Comparison of ENCODE assay signal across 24 mouse cellular contexts in the genomic region with DNA sequence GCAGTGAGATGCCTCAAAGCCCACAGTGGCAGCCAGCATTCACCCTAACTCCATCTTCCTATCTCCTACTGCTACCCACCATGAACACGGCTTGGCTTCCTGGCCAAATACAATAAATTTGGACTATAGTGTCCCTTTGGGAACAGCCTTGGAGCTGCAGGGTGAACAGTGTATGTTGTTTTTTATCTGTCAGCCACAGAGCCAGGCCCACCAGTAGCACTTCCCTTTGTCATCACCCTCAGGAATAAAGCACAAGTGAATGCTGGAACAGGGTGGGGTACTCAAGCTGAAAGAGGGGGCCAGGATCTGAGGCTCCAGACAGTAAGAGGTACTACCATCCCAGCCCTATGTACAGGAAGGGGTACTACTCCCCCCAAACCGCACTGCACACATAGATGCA. TPM values are rescaled to one million over a fixed set of nuclear protein-coding genes. Genes with fewer than 3 reads are reported as not detected.
A peak's percentile ranks its signal among the peaks of the same experiment; 100 is the strongest.
DNase-seq lines count a peak whose midpoint lies in the region; ATAC-seq and TF ChIP-seq lines count a peak whose summit lies in the region.
"Had no signal": no experiment of that assay in that cellular context is flagged by ENCODE, and none has a peak within 500 bp of the region (broad histone marks: within the 10 kb centered on the region; RNA-seq: fewer than 3 reads in every experiment).

No protein-coding gene starts in this region.

- 0 out of 2 replicates have a peak overlapping the region, but pooled peaks have one; percentile 24 for H3K27ac ChIP-seq in gastrocnemius, adult 2 months
- no peak overlapping the region for H3K27ac ChIP-seq in kidney, embryonic 14.5 days (ENCODE audit: low read depth, low read length)
- H3K27ac ChIP-seq in stomach, embryonic 16.5 days (ENCODE audit: low read length) = peak overlapping the region; percentile 23; the same call in 1 of the 2 replicates
- no peak overlapping the region for H3K27ac ChIP-seq in stomach, postnatal 0 days (replicated peaks)
- no peak overlapping the region for H3K27ac ChIP-seq in kidney, embryonic 15.5 days
- H3K27ac ChIP-seq: embryonic facial prominence, embryonic 10.5 days; forebrain, embryonic 15.5 days; hindbrain, embryonic 13.5 days; midbrain, embryonic 10.5 days; neural tube, embryonic 15.5 days had no signal

- ATAC-seq in kidney, embryonic 14.5 days (ENCODE audit: low FRiP score, low TSS enrichment) = no peak
- ATAC-seq in stomach, embryonic 16.5 days (ENCODE audit: insufficient read depth, low FRiP score) = no peak
- no peak for ATAC-seq in stomach, postnatal 0 days (ENCODE audit: low FRiP score, low TSS enrichment)
- ATAC-seq in kidney, embryonic 15.5 days (replicated peaks; ENCODE audit: low FRiP score) = no peak
- ATAC-seq: forebrain, embryonic 15.5 days; inflammation-experienced regulatory T-cells, adult 6 months had no signal

- TF ChIP-seq CTCF in gastrocnemius, adult 2 months (IDR thresholded peaks at IDR 0.05) = no peak
- no peak for TF ChIP-seq CTCF in stomach, postnatal 0 days (IDR thresholded peaks at IDR 0.05; ENCODE audit: low read depth)

- H3K27me3 ChIP-seq in kidney, embryonic 14.5 days (ENCODE audit: control insufficient read depth, insufficient read depth, low read length) = no peaks in the 10 kb centered on the region
- H3K27me3 ChIP-seq in stomach, embryonic 16.5 days (ENCODE audit: control insufficient read depth, insufficient read depth, low read length) = no peaks in the 10 kb centered on the region
- H3K27me3 ChIP-seq in stomach, postnatal 0 days (ENCODE audit: control insufficient read depth, insufficient read depth, low read length) = no peaks in the 10 kb centered on the region
- no peaks in the 10 kb centered on the region for H3K27me3 ChIP-seq in kidney, embryonic 15.5 days
- H3K27me3 ChIP-seq: forebrain, embryonic 15.5 days; hindbrain, embryonic 13.5 days; neural tube, embryonic 15.5 days had no signal

- intact Hi-C loops in gastrocnemius, adult 2 months (cut with DNase I) = no loop called here
- intact Hi-C loops in gastrocnemius, postnatal 14 days (cut with DNase I; ENCODE audit: low total_unique reads) = no loop called here

- H3K4me1 ChIP-seq in kidney, embryonic 14.5 days (ENCODE audit: control insufficient read depth, insufficient read depth, low read length) = peaks cover 49% of the 10 kb centered on the region
- peaks cover 42% of the 10 kb centered on the region for H3K4me1 ChIP-seq in stomach, embryonic 16.5 days (ENCODE audit: control insufficient read depth, insufficient read depth, low read length)
- H3K4me1 ChIP-seq in stomach, postnatal 0 days (replicated peaks; ENCODE audit: control insufficient read depth, insufficient read depth) = peaks cover 9% of the 10 kb centered on the region
- H3K4me1 ChIP-seq in kidney, embryonic 15.5 days = peaks cover 75% of the 10 kb centered on the region

- TF ChIP-seq EP300 in stomach, postnatal 0 days (optimal IDR thresholded peaks at IDR 0.05) = no peak

- no peaks in the 10 kb centered on the region for H3K36me3 ChIP-seq in kidney, embryonic 14.5 days (ENCODE audit: control insufficient read depth, insufficient read depth, low read length)
- H3K36me3 ChIP-seq in stomach, embryonic 16.5 days (ENCODE audit: control insufficient read depth, insufficient read depth, low read length) = no peaks in the 10 kb centered on the region
- H3K36me3 ChIP-seq in stomach, postnatal 0 days (ENCODE audit: control insufficient read depth, insufficient read depth, low read length) = no peaks in the 10 kb centered on the region
- 0 out of 2 replicates have a peak, but pooled peaks cover 2% of the 10 kb centered on the region for H3K36me3 ChIP-seq in kidney, embryonic 15.5 days
- H3K36me3 ChIP-seq: forebrain, embryonic 15.5 days; neural tube, embryonic 15.5 days had no signal

- no peak overlapping the region for H3K9ac ChIP-seq in kidney, embryonic 14.5 days (ENCODE audit: low read depth, low read length)
- H3K9ac ChIP-seq in stomach, embryonic 16.5 days (ENCODE audit: low read length) = no peak overlapping the region
- H3K9ac ChIP-seq in stomach, postnatal 0 days (ENCODE audit: low read length) = no peak overlapping the region
- H3K9ac ChIP-seq in kidney, embryonic 15.5 days = no peak overlapping the region
- H3K9ac ChIP-seq: forebrain, embryonic 15.5 days; hindbrain, embryonic 13.5 days; neural tube, embryonic 15.5 days had no signal

- H3K4me3 ChIP-seq in gastrocnemius, adult 2 months = no peak overlapping the region
- H3K4me3 ChIP-seq in kidney, embryonic 14.5 days (ENCODE audit: low read length) = no peak overlapping the region
- no peak overlapping the region for H3K4me3 ChIP-seq in stomach, embryonic 16.5 days (replicated peaks; ENCODE audit: low read length)
- H3K4me3 ChIP-seq in stomach, postnatal 0 days (ENCODE audit: low read depth, low read length) = no peak overlapping the region
- no peak overlapping the region for H3K4me3 ChIP-seq in kidney, embryonic 15.5 days (replicated peaks)
- H3K4me3 ChIP-seq: embryonic facial prominence, embryonic 10.5 days; forebrain, embryonic 15.5 days; hindbrain, embryonic 13.5 days; midbrain, embryonic 10.5 days; neural tube, embryonic 15.5 days had no signal

- WGBS in kidney, embryonic 14.5 days = 64% methylated on average over 2 of the region's 2 CpGs
- WGBS in stomach, embryonic 16.5 days = 83% methylated on average over 2 of the region's 2 CpGs
- WGBS in stomach, postnatal 0 days = 86% methylated on average over 2 of the region's 2 CpGs
- WGBS in kidney, embryonic 15.5 days = 55% methylated on average over 2 of the region's 2 CpGs

- H3K9me3 ChIP-seq in kidney, embryonic 14.5 days (ENCODE audit: control insufficient read depth, low read length) = no peaks in the 10 kb centered on the region
- no peaks in the 10 kb centered on the region for H3K9me3 ChIP-seq in stomach, embryonic 16.5 days (replicated peaks; ENCODE audit: control insufficient read depth, low read length)
- no peaks in the 10 kb centered on the region for H3K9me3 ChIP-seq in stomach, postnatal 0 days (ENCODE audit: control insufficient read depth, low read length)
- no peaks in the 10 kb centered on the region for H3K9me3 ChIP-seq in kidney, embryonic 15.5 days (replicated peaks)
- H3K9me3 ChIP-seq: embryonic facial prominence, embryonic 10.5 days; forebrain, embryonic 15.5 days; hindbrain, embryonic 13.5 days; midbrain, embryonic 10.5 days; neural tube, embryonic 15.5 days had no signal

- no peak overlapping the region for H3K4me2 ChIP-seq in kidney, embryonic 14.5 days (replicated peaks; ENCODE audit: low read depth, low read length)
- H3K4me2 ChIP-seq in stomach, embryonic 16.5 days (ENCODE audit: low read depth, low read length) = no peak overlapping the region
- H3K4me2 ChIP-seq in stomach, postnatal 0 days (replicated peaks; ENCODE audit: low read depth) = no peak overlapping the region
- H3K4me2 ChIP-seq in kidney, embryonic 15.5 days = no peak overlapping the region
- H3K4me2 ChIP-seq: forebrain, embryonic 15.5 days; hindbrain, embryonic 13.5 days; neural tube, embryonic 15.5 days had no signal

- peak; percentile 9 for DNase-seq in gastrocnemius, adult 2 months
- DNase-seq in gastrocnemius, postnatal 14 days = no peak
- DNase-seq in kidney, postnatal 10 days = peak; percentile 9
- no peak for DNase-seq in stomach, postnatal 0 days (ENCODE audit: low spot score)
- DNase-seq: adrenal gland, postnatal 14 days; cerebellum, adult 9-10 months; gastrocnemius, postnatal 10 days; heart, postnatal 36 days; kidney, adult 2 months; kidney, postnatal 25 days; lung, postnatal 14 days; right cerebral cortex, adult 18-20 months; right cerebral cortex, postnatal 4 days; thymus, adult 18-20 months; thymus, postnatal 36 days had no signal

RNA-seq across cellular contexts. Expression of a gene that starts 31.6 kb away (rescaled TPM):
- total RNA-seq in gastrocnemius, adult 2 months (2021) = 10 to 100 TPM; 11.0 to 16.8 TPM
- total RNA-seq in gastrocnemius, postnatal 14 days (2021) = 10 to 100 TPM; 16.3 to 16.8 TPM
- polyA plus RNA-seq in kidney, embryonic 14.5 days (2014; fragmentation: Nextera tagmentation; extraction: Ambion mirVana) = 67.4 and 118 TPM in 2 replicates
- polyA plus RNA-seq in stomach, embryonic 16.5 days (2015; fragmentation: Nextera tagmentation; extraction: Ambion mirVana) = 77.3 and 88.1 TPM in 2 replicates
- 38.1 and 38.8 TPM in 2 replicates for polyA plus RNA-seq in stomach, postnatal 0 days (2015; fragmentation: Nextera tagmentation; extraction: Ambion mirVana)
- 109 and 112 TPM in 2 replicates for polyA plus RNA-seq in kidney, embryonic 15.5 days (2015; fragmentation: Nextera tagmentation; extraction: Ambion mirVana)

RNA-seq across cellular contexts. Expression of a gene that starts 42.0 kb away (rescaled TPM):
- total RNA-seq in gastrocnemius, adult 2 months (2021) = under 1 TPM; 0.20 to 0.41 TPM
- under 1 TPM; 0.31 to 0.41 TPM for total RNA-seq in gastrocnemius, postnatal 14 days (2021)
- polyA plus RNA-seq in kidney, embryonic 14.5 days (2014; fragmentation: Nextera tagmentation; extraction: Ambion mirVana) = 0.57 and 0.65 TPM in 2 replicates
- 0.35 and 0.41 TPM in 2 replicates for polyA plus RNA-seq in stomach, embryonic 16.5 days (2015; fragmentation: Nextera tagmentation; extraction: Ambion mirVana)
- polyA plus RNA-seq in stomach, postnatal 0 days (2015; fragmentation: Nextera tagmentation; extraction: Ambion mirVana) = 0.07 and 0.22 TPM in 2 replicates
- polyA plus RNA-seq in kidney, embryonic 15.5 days (2015; fragmentation: Nextera tagmentation; extraction: Ambion mirVana) = 0.85 and 0.92 TPM in 2 replicates

Comparison
In these comparisons a context has a peak if more than half of its experiments do, and no peak if none do; other contexts are left out.
1. DNase-seq: peak in gastrocnemius, adult 2 months (single experiment) and kidney, postnatal 10 days (single experiment); none in gastrocnemius, postnatal 14 days (single experiment) and stomach, postnatal 0 days (single experiment).
2. H3K27ac ChIP-seq: peak in gastrocnemius, adult 2 months (single experiment) and stomach, embryonic 16.5 days (single experiment); none in kidney, embryonic 14.5 days (single experiment), stomach, postnatal 0 days (single experiment) and kidney, embryonic 15.5 days (single experiment).